Mouse (Mus musculus): ENCODE results near the gene Eif3i. TPM values are rescaled to one million over a fixed set of nuclear protein-coding genes. Genes with fewer than 3 reads are reported as not detected.
"Not testable (repeated sequence)": the region's sequence is repeated elsewhere in the genome, so short reads cannot be mapped to it uniquely, and the experiment has no call there.

Eif3i gene
- total and polyA plus RNA-seq, 2 experiments, result 170 to 186 TPM

DNA sequence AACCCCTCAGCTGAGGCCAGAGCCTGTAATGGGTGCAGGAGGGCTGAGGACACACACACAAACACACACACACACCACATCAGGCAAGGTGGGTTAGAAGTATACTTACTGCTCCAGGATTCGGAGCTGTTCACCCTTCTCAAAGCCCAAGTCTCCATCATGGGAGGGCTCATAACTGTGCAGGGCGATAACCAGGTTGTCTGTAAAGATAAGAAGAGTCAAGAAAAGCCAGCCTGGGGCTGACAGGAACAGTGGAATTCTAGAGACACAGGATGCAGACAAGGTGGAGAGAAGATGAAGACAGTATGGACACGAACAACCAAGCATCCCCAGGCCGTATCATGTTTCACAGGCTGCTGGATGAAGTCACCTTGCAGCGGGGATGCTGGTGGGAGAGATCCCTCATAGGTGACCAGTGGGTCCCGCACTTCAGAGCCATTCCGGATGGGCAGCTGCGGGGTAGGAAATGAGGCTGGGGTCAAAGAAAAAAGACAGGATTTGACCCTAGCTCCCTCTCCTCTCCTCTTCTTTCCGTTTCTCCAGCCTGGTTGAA, 43.1 kb downstream of the Eif3i start:
- no peaks in the 10 kb centered on the region for H3K27me3 ChIP-seq (ENCODE audit: control insufficient read depth, insufficient read depth, low read length)
- H3K9ac ChIP-seq (ENCODE audit: low read depth, low read length), result peak overlapping the region; percentile 64; the same call in 1 of the 2 replicates
- peaks cover 7% of the 10 kb centered on the region for H3K4me1 ChIP-seq (ENCODE audit: control insufficient read depth, insufficient read depth, low read length)
- H3K4me3 ChIP-seq (ENCODE audit: insufficient read depth, low read depth, low read length), result no peak overlapping the region
- WGBS, result 84% methylated on average over 9 of the region's 9 CpGs
- DNase-seq (ENCODE audit: extremely low read depth, low read depth, low spot score), result no peak
- 0 out of 2 replicates have a peak overlapping the region, but pooled peaks have one; percentile 46 for H3K27ac ChIP-seq (replicated peaks; ENCODE audit: insufficient read depth, low read depth, low read length)
- TF ChIP-seq POLR2A (IDR thresholded peaks at IDR 0.05; ENCODE audit: extremely low read depth, insufficient read depth, low read length), result no peak
- TF ChIP-seq CTCF (IDR thresholded peaks at IDR 0.05; ENCODE audit: low read depth, low read length), result no peak
- H3K36me3 ChIP-seq (ENCODE audit: control insufficient read depth, insufficient read depth, low read length), result no peaks in the 10 kb centered on the region
- H3K79me2 ChIP-seq (ENCODE audit: control insufficient read depth, insufficient read depth, low read length), result no peaks in the 10 kb centered on the region

DNA sequence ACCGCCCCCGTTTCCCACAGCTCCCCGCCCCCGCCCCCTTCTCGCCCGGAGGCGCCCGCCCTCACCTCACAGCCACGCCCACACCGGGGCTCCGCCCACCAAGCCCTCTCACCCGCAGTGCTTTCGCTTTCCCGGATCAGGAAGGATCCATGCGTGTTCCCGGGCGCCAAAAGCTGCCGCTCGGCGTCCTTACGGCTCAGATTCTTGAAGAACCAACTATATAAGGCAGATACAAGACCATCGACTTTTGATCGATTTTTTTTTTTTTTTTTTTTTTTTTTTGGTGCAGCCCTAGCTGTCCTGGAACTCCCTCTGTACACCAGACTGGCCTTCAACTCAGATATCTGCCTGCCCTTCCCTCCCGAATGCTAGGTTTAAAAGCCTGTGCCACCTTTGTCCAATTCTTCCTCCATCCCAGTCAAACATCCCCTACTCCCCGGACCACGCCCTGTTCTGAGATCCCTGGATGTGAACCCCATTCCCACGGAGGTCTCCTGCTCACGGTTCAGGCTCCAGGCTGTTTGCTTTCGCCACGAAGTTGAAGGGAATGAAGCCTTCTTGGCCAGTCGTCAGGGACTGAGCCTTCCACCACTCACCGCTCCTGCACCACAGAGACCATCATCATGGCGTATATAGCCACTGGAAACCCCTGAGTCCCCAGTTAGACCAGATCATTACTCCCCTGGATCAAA, 43.8 kb downstream of the Eif3i start:
- DNase-seq (ENCODE audit: extremely low read depth, low read depth, low spot score), result peak; percentile 64
- TF ChIP-seq POLR2A (IDR thresholded peaks at IDR 0.05; ENCODE audit: extremely low read depth, insufficient read depth, low read length) (peak; percentile 60; the same call in 1 of the 2 replicates), CTCF (IDR thresholded peaks at IDR 0.05; ENCODE audit: low read depth, low read length) (no peak)
- Histone ChIP-seq H3K79me2 (ENCODE audit: control insufficient read depth, insufficient read depth, low read length) (no peaks in the 10 kb centered on the region), H3K4me3 (ENCODE audit: insufficient read depth, low read depth, low read length) (peak overlapping the region; percentile 56), H3K27ac (replicated peaks; ENCODE audit: insufficient read depth, low read depth, low read length) (peak overlapping the region; percentile 46; the same call in 1 of the 2 replicates), H3K4me1 (ENCODE audit: control insufficient read depth, insufficient read depth, low read length) (peaks cover 7% of the 10 kb centered on the region), H3K9ac (ENCODE audit: low read depth, low read length) (peak overlapping the region; percentile 64), H3K36me3 (ENCODE audit: control insufficient read depth, insufficient read depth, low read length) (no peaks in the 10 kb centered on the region), H3K27me3 (ENCODE audit: control insufficient read depth, insufficient read depth, low read length) (no peaks in the 10 kb centered on the region)
- 7% methylated on average over 33 of the region's 33 CpGs for WGBS

DNA sequence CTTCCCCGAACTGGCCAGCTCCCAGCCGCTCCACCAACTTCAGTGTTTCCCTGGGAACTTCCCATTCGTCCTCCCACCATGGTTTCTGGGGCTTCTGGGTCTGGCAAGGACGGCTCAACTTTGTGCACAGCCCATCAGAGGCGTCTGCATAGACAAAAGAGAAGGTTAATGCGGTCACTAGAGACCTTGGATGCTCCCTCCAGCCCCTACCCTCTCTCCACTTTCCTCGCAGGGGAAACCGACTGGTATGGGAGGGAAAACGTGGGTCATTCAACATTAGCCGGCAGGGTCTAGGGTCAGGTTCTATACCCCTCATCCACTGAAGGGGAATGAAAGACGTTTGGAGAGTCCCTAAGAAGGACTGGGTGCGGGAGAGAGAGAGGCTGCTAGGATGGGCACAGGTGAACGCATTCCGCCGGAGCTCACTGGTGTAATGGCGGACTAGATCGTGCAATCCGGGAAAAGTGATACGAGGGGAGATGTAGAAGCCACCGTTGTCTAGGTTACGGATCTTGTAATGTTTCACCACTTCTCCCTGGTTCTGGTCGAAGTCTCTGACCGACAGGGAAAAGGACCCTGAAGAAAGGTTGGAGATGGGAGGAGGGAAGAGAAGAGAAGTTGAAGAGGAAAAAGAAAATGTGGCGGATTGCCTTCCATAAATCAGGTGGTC, 44.5 kb downstream of the Eif3i start:
- no peaks in the 10 kb centered on the region for H3K36me3 ChIP-seq (ENCODE audit: control insufficient read depth, insufficient read depth, low read length)
- H3K9ac ChIP-seq (ENCODE audit: low read depth, low read length), result peak overlapping the region; percentile 33; the same call in 1 of the 2 replicates
- TF ChIP-seq POLR2A (IDR thresholded peaks at IDR 0.05; ENCODE audit: extremely low read depth, insufficient read depth, low read length) (no peak), CTCF (IDR thresholded peaks at IDR 0.05; ENCODE audit: low read depth, low read length) (no peak)
- peaks cover 7% of the 10 kb centered on the region for H3K4me1 ChIP-seq (ENCODE audit: control insufficient read depth, insufficient read depth, low read length)
- H3K27ac ChIP-seq (replicated peaks; ENCODE audit: insufficient read depth, low read depth, low read length), result no peak overlapping the region
- peak overlapping the region; percentile 56 for H3K4me3 ChIP-seq (ENCODE audit: insufficient read depth, low read depth, low read length)
- peak; percentile 19 for DNase-seq (ENCODE audit: extremely low read depth, low read depth, low spot score)
- 2% methylated on average over 24 of the region's 24 CpGs for WGBS
- H3K27me3 ChIP-seq (ENCODE audit: control insufficient read depth, insufficient read depth, low read length), result no peaks in the 10 kb centered on the region
- no peaks in the 10 kb centered on the region for H3K79me2 ChIP-seq (ENCODE audit: control insufficient read depth, insufficient read depth, low read length)

DNA sequence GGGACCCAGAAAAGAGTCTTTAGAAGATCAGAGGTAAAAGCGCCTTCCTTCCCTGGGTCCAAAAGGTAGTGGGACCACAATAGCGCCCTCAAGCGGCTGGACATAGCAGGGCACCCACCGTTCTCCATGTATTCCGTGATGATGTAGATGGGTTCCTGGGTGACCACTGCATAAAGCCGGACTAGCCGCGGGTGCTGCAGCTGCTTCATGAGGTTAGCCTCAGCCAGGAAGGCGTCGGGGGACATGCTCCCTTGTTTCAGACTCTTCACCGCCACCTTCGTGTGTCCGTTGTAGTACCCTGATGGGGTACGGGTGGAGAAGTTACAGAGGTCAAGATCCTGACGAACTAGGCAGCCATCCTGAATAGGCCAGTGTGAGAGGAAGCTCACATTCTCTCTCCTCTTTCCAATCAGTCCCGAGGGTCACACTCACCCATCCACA, 45.0 kb downstream of the Eif3i start:
- peak overlapping the region; percentile 35 for H3K9ac ChIP-seq (ENCODE audit: low read depth, low read length)
- 8% methylated on average over 16 of the region's 16 CpGs for WGBS

DNA sequence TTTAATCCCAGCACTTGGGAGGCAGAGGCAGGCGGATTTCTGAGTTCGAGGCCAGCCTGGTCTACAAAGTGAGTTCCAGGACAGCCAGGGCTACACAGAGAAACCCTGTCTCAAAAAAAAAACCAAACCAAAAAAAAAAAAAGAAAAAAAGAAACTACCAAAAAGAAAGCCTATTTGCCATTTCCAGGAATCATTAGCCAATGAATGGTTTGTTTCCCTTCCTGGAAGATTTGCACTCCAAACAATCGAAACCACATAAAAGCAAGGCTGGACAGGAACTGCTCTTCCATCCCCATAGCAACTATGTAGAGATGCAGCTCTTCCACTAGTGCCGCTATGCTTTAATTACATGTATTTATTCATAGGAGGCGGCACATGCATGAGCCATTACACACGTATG, 45.9 kb downstream of the Eif3i start:
- not testable (repeated sequence) for H3K9ac ChIP-seq (ENCODE audit: low read depth, low read length); H3K4me3 ChIP-seq (ENCODE audit: insufficient read depth, low read depth, low read length); H3K27ac ChIP-seq (replicated peaks; ENCODE audit: insufficient read depth, low read depth, low read length); H3K4me1 ChIP-seq (ENCODE audit: control insufficient read depth, insufficient read depth, low read length); H3K79me2 ChIP-seq (ENCODE audit: control insufficient read depth, insufficient read depth, low read length); H3K27me3 ChIP-seq (ENCODE audit: control insufficient read depth, insufficient read depth, low read length); DNase-seq (ENCODE audit: extremely low read depth, low read depth, low spot score); H3K36me3 ChIP-seq (ENCODE audit: control insufficient read depth, insufficient read depth, low read length)
- 69% methylated on average over 4 of the region's 6 CpGs for WGBS

More for the DNA sequence above, 45.0 kb downstream of the Eif3i start:
- TF ChIP-seq POLR2A (IDR thresholded peaks at IDR 0.05; ENCODE audit: extremely low read depth, insufficient read depth, low read length) (no peak), CTCF (IDR thresholded peaks at IDR 0.05; ENCODE audit: low read depth, low read length) (peak; percentile 76)
- Histone ChIP-seq H3K4me1 (ENCODE audit: control insufficient read depth, insufficient read depth, low read length) (peaks cover 7% of the 10 kb centered on the region), H3K27me3 (ENCODE audit: control insufficient read depth, insufficient read depth, low read length) (no peaks in the 10 kb centered on the region), H3K27ac (replicated peaks; ENCODE audit: insufficient read depth, low read depth, low read length) (no peak overlapping the region), H3K36me3 (ENCODE audit: control insufficient read depth, insufficient read depth, low read length) (no peaks in the 10 kb centered on the region), H3K4me3 (ENCODE audit: insufficient read depth, low read depth, low read length) (peak overlapping the region; percentile 38; the same call in 1 of the 2 replicates), H3K79me2 (ENCODE audit: control insufficient read depth, insufficient read depth, low read length) (no peaks in the 10 kb centered on the region)
- no peak for DNase-seq (ENCODE audit: extremely low read depth, low read depth, low spot score)
